Mouse (Mus musculus): ENCODE results near the gene Pthlh. TPM values are rescaled to one million over a fixed set of nuclear protein-coding genes. Genes with fewer than 3 reads are reported as not detected.

Gene Pthlh
- not detected in 2 replicates for total RNA-seq (2023)

GRCm38 (mm10) chr6:147263587-147264565 lies at the start of gene Pthlh:
Gene Pthlh, minus strand, starts transcription at chr6:147264183.

Other genes with a start within 250 kb of the Pthlh start
- gene Rep15, start 231.6 kb downstream of the Pthlh start, total RNA-seq (2023) = not detected in 2 replicates
- 14.1 and 21.9 TPM in 2 replicates for gene Mrps35, start 221.4 kb downstream of the Pthlh start, total RNA-seq (2023)
- gene Mansc4, start 177.2 kb downstream of the Pthlh start, total RNA-seq (2023) = not detected in 2 replicates
- 3.0 and 4.6 TPM in 2 replicates for gene Klhl42, start 172.8 kb downstream of the Pthlh start, total RNA-seq (2023)
- gene Ccdc91, start 211.6 kb upstream of the Pthlh start, total RNA-seq (2023) = 7.3 TPM in 2 replicates

Data from neutrophil, adult 65 days (primary cell).